Mouse (Mus musculus) kidney, adult 2 months (tissue): ENCODE measurements around the gene Vmn2r81.

Experiments
- CTCF ChIP-seq: fragments of 200-500 bp; conservative IDR thresholded peaks from 2 replicates; pipeline ENCODE4 v1.5.1; 2011; ENCODE audit warnings: low read depth, mild to moderate bottlenecking, control low read depth, low read length, moderate library complexity, mixed read lengths; ENCODE audit not compliant: insufficient read depth, insufficient read length
- POLR2A ChIP-seq: fragments of 200-500 bp; IDR thresholded peaks from one replicate; pipeline ENCODE4 v1.6.1; 2011; ENCODE audit warnings: low read depth, low read length, control low read depth

DNA sequence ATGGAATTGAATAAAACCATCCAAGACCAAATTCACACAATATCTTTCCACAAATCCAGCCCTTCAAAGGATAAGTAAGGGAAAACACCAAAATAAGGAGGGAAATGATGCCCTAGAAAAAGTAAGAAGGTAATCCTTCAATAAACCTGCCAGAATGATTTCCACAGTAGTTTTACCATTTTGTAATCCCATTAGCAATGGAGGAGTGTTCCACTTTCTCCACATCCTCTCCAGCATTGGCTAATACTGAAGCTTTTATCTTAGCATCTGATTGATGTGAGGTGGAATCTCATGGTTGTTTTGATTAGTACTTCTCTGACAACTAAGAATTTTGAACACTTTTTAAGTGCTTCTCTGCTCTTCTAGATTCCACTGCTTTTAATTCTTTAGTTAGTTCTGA, 25.9 kb upstream of the Vmn2r81 start:
- TF ChIP-seq CTCF (no peak), POLR2A (no peak)
